Mouse (Mus musculus): ENCODE data around the gene Cryaa.

Gene Cryaa

DNA sequence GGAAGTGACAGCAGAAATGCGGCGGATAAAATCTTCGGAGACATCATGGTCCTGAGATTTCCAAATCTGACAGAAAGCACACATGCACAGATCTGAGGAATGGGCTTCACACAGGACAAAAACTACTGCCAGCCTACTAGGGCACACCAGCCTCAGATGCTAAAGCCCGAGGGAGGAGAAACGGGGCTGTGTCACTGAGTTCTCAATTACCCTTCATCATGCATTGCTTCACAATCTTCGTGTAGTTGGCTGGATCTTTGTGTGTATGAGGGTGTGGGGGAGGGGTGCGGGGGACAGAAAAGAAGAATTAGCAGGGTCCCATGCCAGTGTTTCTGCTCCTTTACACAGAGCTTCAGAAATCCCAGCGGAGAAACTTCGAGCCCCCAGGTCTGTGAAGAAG lies 36.1 kb downstream of the Cryaa start:
- peak in 1 of 2 experiments; percentile 23 for DNase-seq

- DNase-seq, result no peak
Observed at GRCm38 (mm10) chr17:31714125-31714524, 36.5 kb downstream of the Cryaa start.

DNA sequence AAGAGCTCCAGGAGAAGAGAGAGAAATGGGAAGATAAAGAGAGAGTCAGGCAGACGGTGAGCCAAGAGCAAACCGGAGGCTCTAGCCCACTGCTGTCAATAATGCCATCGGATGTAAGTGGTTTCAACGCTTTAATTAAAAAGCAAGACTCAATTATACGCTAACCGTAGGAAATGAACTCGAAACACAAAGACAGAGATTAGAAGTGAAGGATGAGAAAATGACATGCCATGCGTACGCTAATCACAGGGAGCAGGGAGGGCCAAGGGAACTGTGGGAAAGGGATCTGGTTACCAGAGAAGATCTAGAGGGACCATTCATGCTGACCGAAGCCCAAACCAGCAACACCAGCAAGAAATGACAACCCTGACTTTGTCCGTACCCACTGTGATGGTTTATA lies 37.4 kb downstream of the Cryaa start:
- no peak for DNase-seq

GRCm38 (mm10) chr17:31721637-31722036 lies 44.0 kb downstream of the Cryaa start:
- no peak for DNase-seq

- no peak for DNase-seq
Observed at GRCm38 (mm10) chr17:31725366-31725765, 47.8 kb downstream of the Cryaa start.

DNA sequence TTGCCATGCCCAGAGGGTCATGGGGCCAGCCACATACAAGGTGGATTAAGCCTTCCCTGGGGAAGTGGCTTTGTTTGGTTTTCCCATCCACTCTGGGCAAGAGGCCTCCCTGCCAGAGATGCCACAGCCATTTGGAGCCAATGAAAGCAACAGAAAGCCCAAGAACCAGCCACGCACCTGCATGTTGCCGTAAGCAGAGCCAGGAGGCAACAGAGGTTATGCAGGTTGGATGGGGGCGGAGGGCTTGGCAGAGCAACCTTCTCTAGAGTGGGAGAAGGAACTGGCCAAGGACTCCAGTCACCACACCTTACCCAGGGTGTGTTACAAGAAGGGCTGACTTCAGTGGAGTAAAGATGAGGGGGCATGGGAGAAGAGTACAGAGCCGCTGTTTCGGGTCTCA lies 48.6 kb downstream of the Cryaa start:
- no peak for DNase-seq

GRCm38 (mm10) chr17:31727230-31727629 lies 49.6 kb downstream of the Cryaa start:
- DNase-seq, result no peak

DNA sequence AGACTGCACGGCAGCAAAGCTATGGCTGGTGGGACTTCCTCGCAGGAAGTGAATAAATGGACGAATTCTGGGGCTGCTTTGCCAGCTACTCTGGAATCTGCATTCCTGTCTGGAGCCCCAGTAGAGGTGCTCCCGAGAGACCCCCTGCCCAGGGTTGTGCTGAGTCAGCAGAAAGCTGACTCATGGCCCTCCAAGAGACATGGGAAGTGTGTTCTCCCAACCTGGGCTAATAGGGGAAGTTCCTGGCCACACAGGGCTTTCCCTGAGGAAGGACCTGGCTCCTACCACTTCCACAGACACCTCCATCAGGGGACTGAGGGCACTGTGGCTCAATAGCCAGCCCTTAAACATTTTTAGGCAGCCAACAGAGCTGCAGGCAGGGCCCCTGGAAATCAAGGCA lies 50.4 kb downstream of the Cryaa start:
- DNase-seq, result no peak

GRCm38 (mm10) chr17:31728968-31729501 lies 51.4 kb downstream of the Cryaa start:
- DNase-seq, result peak; percentile 76 to 79

- peak; percentile 23 to 66 for DNase-seq
Observed at GRCm38 (mm10) chr17:31731038-31731437, 53.4 kb downstream of the Cryaa start.

Data from lung, postnatal 4 days (tissue).